Mouse (Mus musculus) c-Kit-negative CD71-positive TER-119-positive erythroid progenitor cells, embryonic 14.5 days (primary cell): ENCODE results near the gene Ttc9b.
"Not testable (repeated sequence)": the region's sequence is repeated elsewhere in the genome, so short reads cannot be mapped to it uniquely, and the experiment has no call there.

Source experiments
- DNase-seq: peaks from one replicate; pipeline ENCODE4 v3.0.0-alpha.2; 2013; ENCODE audit warnings: low read depth, low spot score

Ttc9b gene

GRCm38 (mm10) chr7:27635094-27635493, 18.6 kb upstream of the Ttc9b start:
- DNase-seq: not testable (repeated sequence)

GRCm38 (mm10) chr7:27644471-27644870, 9.2 kb upstream of the Ttc9b start:
- DNase-seq: no peak

GRCm38 (mm10) chr7:27646516-27646915, 7.2 kb upstream of the Ttc9b start:
- DNase-seq: no peak

- DNase-seq: no peak
Observed at GRCm38 (mm10) chr7:27647281-27648002, 6.3 kb upstream of the Ttc9b start.

- no peak for DNase-seq
Observed at GRCm38 (mm10) chr7:27649723-27650122, 4.0 kb upstream of the Ttc9b start.

GRCm38 (mm10) chr7:27650949-27651348, 2.8 kb upstream of the Ttc9b start:
- peak; percentile 65 for DNase-seq

GRCm38 (mm10) chr7:27654607-27655276, 1.0 kb downstream of the Ttc9b start:
- peak; percentile 44 for DNase-seq

- no peak for DNase-seq
Observed at GRCm38 (mm10) chr7:27655545-27655944, 1.8 kb downstream of the Ttc9b start.

GRCm38 (mm10) chr7:27656600-27656999, 2.9 kb downstream of the Ttc9b start:
- no peak for DNase-seq

GRCm38 (mm10) chr7:27657824-27658395, 4.2 kb downstream of the Ttc9b start:
- DNase-seq: no peak

GRCm38 (mm10) chr7:27658712-27659663, 5.3 kb downstream of the Ttc9b start:
- DNase-seq: no peak

GRCm38 (mm10) chr7:27662038-27662437, 8.3 kb downstream of the Ttc9b start:
- DNase-seq: no peak

GRCm38 (mm10) chr7:27673064-27673574, 19.4 kb downstream of the Ttc9b start:
- no peak for DNase-seq

- no peak for DNase-seq
Observed at GRCm38 (mm10) chr7:27673575-27674131, 19.9 kb downstream of the Ttc9b start.

GRCm38 (mm10) chr7:27674195-27674521, 20.4 kb downstream of the Ttc9b start:
- DNase-seq: no peak

GRCm38 (mm10) chr7:27674522-27675221, 21.0 kb downstream of the Ttc9b start, which contains the start of gene Map3k10:
Gene Map3k10 (minus strand): TSS chr7:27674598.
- DNase-seq: peak; percentile 70

- DNase-seq: no peak
Observed at GRCm38 (mm10) chr7:27675222-27675612, 21.5 kb downstream of the Ttc9b start.

GRCm38 (mm10) chr7:27683218-27683617, 29.5 kb downstream of the Ttc9b start:
- DNase-seq: no peak

GRCm38 (mm10) chr7:27685220-27685619, 31.5 kb downstream of the Ttc9b start:
- DNase-seq: no peak

GRCm38 (mm10) chr7:27685681-27686080, 32.0 kb downstream of the Ttc9b start:
- DNase-seq: peak; percentile 34

- no peak for DNase-seq
Observed at GRCm38 (mm10) chr7:27687043-27687442, 33.3 kb downstream of the Ttc9b start.
